Mouse (Mus musculus) retina, postnatal 1 day (tissue): ENCODE data around the gene Stk33.
A peak's percentile ranks its signal among the peaks of the same experiment; 100 is the strongest.

Experiments
- DNase-seq: peaks from one replicate; pipeline ENCODE4 v3.0.0-alpha.2; 2012

The Stk33 gene

DNA sequence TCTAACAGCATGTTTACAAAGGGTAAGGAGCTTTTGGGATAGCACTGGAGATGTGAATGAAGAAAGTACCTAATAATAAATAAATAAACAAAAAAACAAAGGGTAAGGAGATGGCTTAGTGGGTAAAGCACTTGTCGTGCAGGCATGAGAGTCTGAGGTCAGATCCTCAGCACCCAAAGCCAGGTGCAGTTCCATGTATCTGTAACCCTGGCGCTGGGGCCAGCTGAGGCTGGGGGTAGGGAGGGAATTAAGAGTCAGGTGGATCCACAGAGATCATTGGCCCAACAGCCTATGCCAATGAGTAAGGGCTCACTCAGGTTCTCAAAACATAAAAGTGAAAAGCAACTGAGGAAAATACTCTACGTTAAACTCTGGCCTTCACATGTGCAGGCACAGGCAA, 91.6 kb downstream of the Stk33 start:
- no peak for DNase-seq

DNA sequence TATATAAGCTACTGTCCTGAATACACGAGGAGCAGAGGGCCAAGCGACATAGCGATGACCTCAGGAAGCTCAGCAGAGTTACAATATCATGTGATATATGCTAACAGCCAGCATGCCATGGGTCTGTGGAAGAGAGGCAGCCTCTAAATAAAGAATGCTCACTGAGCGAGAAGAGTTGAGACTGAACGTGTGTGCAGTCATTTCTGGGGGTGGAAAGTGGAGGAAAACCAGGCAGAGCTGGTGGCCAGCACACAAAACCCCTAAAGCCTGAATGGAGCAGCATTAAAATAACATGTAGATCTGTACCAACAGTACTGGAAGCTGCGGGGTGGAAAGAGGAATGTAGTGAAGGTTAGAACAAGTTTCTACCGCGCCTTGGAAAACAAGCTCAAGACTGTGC, 107.2 kb downstream of the Stk33 start:
- no peak for DNase-seq

DNA sequence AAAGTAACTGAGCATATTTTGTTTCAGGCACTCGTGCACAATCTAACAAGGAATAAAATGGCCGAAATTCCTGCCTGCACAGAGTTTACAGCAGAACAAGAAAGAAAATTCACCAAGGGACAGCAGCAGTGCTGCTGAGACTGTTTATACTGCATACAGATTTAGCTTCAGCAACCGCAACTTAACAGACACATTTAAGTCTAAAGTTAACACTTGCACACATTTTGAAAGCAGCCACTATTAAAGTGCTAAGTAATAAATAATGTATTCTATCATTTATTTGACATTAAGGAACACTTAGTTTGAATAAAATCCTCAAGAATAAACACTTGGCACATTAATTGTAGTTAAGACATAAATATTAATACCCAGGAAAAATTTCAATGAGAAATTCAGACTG, 110.1 kb downstream of the Stk33 start:
- DNase-seq, result no peak

DNA sequence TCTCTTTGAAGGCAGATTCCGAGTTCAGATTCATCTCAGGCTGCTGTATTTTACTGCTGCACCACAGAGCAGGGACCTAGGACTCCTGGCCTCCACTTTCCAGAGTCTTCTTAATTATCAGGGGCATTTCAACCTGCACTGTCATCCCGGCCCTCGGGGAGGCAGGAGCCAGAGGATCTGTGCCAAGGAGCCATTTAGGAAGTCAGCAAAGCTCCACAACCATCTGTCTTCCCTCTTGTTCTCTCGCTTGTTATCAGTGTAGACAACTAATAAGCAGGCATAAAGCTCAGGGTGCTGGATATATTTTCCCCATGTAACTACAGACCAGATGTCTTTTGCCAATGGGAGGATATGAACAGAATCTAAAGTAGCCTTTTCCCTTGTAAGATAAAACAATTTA, 112.1 kb downstream of the Stk33 start:
- no peak for DNase-seq

DNA sequence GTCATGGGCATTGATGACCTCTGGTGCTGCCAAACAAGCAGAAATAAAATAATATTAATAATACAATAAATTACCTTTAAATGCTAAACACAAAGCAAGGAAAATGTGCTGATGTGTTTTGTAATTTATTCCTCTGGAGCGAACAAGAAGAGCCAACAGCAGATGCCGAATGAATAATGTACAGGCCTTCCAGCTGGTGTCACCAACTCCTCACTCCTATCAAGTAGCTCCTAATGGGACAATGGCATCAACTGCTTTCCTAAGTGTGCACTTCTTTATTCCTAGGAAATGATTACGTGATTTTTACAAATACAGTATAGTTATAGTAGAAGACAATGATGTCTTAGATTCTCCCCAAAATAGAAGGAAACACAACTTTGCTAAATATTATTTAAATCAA, 113.2 kb downstream of the Stk33 start:
- no peak for DNase-seq

DNA sequence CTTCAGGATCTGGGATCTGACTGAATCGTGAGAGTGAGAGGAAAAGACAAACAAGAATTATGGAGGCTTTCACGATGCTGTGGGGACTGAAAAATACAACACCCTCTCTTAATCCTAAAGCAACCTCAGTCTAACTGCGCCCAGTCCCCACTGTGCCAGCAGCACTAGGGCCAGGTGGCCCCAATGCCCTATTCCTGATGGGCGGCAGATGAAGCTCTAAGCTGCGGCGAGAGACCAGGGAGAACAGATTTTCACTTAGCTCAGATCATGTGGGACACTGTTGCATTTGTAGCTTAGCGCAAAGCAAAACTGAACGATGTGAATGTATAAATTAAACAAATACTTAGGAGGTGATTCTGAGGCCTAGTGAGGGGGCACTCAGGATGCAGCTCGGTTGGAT, 113.7 kb downstream of the Stk33 start:
- DNase-seq, result no peak

DNA sequence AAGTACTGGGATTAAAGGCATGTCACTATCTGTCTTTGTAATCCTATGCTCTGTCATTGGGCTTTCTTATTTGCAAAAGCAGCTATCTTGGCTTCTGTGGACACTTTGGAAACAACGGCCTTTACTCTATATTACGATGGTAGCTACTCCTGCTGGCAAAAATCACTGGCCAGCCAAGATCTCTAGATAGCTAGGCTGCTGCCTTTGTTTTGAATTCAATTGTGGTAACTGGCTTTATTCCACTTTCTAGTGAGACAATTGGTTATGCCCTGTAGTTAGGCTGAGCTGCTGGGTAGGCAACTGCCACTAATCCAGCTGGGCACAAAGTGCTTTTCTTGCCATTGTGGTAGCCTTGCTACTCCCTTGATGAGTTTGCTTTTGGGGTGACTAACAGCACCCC, 129.4 kb downstream of the Stk33 start:
- DNase-seq, result no peak

DNA sequence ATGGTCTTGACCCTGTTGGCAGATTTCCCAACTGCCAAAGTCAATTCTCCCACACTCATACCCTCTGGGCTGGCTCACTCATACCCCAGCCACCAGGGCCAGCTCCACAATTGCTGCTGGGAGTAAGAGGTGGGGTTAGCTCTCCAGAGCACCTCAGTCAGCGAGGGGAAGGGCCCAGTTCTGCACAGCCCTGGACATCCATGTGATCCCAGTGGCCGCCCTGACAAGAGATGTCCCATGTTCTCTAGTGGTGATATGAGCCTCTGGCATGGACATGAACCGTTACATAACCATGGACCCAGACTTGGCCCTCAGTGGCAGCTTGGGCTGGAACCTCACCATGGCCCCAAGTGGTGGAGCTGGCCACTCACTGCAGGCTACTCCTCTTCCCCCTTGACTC, 143.1 kb downstream of the Stk33 start:
- peak; percentile 12 for DNase-seq

DNA sequence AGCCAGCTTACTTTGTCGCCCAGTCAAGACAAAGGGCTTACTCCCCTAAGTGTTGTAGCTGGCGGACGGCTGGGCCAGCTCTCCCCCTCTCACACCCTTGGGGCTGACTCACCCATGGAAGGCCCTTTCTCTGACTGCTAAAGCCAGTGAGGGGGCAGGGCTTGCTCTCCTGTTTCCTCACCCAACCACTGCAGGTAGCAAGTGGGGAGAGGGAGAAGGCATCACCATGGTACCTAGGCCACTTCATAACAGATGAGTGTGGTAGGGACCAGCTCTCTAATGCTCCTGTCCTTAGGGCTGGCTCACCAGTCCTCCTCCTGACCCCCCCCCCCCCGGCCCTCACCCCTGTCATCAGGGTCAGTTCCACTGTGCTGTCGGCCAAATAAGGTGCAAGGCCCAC, 143.5 kb downstream of the Stk33 start:
- no peak for DNase-seq

DNA sequence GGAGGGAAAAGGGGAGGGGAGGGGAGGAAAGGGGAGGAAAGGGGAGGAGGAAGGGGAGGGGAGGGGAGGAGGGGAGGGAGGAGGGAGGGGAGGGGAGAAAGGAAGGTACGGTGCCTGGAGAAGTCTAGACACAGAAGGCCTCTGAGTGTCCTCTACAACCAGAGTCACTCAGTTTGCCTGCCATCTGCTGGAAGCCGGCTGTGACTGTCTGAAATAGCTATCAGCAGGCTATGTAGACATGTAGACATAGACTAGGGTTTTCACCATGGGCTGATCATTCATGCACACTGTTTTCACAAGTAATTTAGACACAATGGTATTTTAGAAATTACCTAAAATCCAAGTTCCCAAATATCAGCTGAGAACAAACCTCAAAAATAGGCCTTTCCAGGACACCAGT, 148.4 kb downstream of the Stk33 start:
- DNase-seq, result peak; percentile 39

DNA sequence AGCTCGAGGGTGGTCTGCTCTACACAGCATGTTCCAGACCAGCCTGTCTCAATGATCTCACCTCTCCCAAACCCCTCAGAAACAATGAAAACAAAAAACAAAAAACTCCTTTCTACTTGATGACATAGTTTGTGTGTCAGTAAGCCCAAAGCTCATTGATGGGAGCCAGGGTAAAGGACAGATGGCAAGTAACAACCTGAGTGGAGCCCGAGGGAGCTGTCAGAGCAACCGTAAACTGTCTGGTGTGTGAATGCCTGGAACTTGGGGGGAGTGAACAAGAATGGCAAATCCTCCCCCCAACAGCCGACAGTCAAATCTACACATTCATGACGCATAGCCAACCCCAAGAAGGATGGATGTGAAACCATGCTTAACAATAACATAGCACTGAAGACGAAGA, 149.8 kb downstream of the Stk33 start:
- no peak for DNase-seq

DNA sequence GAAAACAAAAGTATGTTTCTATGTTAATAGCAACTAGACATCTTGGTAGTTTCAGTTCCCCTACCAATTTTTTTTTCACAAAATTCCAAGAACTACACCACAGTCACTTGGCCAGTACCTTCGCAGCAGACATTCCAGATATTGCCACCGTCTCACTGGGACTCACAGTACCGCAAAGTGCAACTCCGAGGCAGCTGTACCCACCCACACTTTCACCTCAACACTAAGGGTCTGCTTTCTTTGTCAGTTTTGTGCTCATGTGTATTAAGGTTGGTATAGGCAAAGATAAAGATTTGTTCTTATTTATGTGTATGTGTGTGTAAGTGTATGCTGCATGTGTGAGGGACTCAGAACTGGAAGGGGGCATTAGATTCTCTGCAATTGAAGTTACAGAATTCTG, 156.8 kb downstream of the Stk33 start:
- no peak for DNase-seq

DNA sequence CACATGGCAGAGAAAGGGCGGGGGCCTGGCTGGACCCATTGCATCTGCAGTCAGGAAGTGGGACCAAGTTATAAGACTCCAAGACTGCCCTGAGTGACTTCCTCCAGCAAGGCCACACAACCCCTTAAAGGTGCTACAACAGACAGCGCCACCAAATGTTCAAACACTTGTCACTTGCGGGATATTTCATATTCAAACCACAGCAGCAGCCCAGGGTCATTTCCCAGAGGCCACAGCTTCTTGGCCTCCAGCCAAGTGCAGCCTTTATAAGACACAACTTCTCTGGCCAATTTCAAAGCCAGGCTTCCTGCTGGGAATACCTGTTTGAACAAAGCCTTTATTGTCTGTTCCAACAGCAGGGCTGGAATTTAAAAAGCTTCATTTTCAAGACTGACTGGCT, 162.3 kb downstream of the Stk33 start:
- DNase-seq, result peak; percentile 52

DNA sequence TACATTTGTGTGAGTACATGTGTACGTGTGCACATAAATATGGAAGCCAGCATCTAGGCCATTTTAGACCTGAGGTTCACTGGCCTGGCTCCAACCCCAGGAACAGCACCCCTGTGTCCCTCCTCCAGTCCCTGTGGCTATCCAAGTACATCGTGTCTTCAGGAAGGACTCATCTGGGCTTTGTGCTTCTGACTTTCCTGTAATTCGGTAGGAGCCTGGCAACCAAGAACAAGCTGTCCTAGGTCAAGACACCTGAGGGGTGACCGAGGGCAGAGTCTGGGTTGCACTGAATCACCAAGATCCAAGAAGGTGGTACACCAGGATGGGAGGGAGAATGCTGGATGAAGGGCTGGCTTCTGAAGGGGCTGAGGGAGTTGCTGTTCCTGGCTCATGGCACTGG, 163.0 kb downstream of the Stk33 start:
- no peak for DNase-seq

DNA sequence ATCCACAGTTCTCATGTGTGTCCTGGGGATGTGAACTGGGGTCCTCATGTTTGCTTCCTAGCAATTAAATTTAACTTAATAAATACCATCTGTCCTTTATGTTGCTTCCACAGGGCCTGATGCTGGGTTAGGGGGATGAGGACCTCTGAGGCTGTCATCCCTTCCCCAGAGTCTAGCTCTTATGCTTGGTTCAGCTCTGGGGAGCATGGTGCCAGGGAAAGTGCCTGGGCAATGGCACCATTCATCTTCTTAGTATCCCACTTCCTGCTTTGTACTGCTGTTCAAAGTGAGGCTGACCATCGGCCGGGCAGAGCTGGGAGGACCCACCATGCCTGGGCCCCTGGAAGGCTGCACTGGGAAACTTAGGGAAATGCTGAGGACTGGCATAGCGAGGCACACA, 163.7 kb downstream of the Stk33 start:
- DNase-seq, result no peak

DNA sequence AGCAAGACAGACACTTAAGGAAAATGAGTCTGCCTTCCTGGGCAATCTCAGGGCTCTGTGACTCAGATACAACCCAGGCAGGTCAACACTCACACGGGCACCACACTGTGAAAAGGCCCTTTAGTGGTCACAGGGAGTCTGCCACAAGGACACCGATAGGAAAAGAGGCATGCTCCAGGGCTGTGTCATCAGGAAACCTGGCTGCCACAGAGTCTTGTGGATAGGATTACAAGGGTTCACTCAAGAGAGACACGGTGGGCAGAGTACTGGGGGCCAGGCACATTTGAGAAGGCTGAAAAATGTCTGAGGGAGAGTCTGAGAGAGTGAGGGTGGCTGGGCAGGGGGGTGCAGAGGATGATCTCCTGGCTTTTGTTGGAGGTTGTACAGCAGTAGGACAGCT, 164.6 kb downstream of the Stk33 start:
- no peak for DNase-seq

DNA sequence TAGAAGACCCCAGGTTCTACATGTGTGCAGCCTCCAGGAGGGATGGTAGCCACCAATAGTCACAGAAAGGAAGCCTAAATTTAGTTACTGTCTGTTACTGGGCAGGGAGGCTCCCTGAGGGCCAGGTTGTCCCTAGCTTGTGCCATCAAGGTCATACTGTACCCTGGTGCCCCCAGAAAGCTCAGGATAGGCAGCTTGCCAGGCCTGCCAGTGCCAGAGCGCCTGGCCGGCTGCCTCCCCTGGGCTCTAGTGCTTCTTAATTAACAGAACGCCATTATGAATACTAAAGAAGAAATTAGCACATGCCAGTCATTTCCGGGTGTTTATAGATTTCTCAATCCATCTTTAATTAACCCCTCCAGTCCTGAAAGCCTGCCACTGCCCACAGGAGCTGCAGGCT, 169.8 kb downstream of the Stk33 start:
- DNase-seq, result peak; percentile 28

DNA sequence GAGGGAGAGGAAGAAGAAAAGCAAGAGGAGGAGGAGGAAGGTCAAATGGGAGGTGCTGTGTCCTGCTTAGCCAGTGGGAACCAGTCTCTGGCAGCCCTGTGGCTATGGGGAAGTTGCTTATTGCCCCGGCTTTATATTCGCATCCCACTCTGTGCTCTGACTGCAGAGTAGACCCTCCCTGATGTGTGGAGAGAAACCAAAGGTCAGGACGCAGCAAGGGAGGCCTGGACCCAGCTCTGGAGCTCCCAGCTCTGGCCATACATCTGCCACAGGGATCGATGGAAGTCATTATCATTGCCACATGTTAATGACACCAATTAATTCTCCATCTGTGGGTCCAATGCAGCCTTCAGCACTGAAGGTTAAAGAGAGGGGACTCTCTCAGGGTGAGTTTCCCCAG, 171.5 kb downstream of the Stk33 start:
- no peak for DNase-seq

DNA sequence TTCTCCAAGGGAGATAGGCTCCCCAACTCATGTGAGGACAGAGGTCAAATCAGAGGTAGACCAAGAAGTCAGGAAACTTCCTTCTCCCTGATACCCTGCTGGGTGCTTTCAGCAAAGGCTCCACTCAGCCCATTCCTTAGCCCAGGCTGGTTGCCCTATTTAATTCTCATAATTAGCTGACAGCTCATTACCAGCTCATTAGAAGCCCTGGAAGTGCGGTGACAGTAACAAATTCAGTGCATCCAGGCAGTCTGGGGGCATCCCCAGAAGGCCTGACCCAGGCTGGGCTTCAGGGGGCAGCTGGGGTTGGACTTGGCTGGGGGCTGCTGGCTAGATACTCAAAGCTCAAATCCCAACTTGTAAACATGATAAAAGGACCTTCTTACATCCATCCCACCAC, 172.7 kb downstream of the Stk33 start:
- peak; percentile 81 for DNase-seq

DNA sequence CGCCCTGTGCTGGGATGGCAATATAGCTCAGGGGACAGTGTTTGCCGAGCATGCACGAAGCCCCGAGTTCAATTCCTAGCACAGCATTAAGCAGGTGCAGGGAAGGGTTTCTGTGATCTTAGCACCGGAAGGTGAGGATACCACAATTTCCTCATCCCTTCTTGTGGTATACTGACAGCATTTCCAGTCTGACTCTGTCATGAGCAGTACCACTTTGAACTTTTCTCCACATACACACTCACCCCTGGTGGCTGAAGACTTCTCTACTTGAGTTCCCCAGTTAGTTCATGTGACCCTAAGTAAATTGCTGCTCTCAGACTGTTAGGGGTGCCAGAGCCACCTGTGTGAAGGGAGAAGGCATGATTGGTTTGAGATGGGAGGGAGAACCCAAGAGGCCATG, 173.3 kb downstream of the Stk33 start:
- DNase-seq, result no peak

DNA sequence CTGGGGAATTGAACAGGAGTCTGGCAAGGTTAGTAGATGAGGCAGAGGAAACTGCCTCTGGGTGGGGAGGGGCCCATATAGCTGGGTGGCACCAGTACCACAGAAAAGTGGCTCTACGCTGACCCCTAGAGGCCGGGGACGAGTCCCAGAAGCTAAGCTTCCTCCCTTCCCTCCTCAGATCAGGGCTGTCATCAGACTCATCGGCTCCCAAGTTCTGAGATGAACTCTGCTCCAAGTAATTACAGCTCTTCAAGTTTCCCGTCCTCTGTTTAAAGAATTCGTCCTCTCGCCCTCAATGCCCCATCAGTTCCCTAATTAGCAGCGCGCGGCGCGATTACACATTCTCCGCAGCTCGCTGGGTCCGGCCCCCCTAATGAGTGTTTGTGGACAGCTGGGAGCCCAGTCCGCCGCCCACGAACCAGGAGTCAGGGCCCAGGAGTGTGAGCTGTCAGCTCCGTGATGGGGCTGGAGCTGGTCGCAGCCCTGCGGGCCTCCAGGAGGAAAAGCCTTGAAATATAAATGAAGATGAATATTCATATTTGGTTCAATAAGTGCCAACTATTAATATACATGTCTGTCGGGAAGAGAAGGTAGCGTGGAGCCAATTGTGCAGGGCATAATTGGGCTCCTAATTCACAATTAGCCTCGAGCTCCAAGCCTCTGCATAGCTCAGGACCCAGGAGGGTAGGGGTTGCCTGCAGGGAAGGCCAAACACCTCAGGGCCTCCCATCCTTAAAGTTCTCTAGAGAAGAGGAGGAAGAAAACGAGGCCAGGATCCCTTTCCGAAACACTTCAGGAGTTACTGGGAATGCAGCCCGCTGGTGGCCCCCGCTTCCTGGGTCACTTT, 183.2 kb downstream of the Stk33 start:
- peak; percentile 87 for DNase-seq

DNA sequence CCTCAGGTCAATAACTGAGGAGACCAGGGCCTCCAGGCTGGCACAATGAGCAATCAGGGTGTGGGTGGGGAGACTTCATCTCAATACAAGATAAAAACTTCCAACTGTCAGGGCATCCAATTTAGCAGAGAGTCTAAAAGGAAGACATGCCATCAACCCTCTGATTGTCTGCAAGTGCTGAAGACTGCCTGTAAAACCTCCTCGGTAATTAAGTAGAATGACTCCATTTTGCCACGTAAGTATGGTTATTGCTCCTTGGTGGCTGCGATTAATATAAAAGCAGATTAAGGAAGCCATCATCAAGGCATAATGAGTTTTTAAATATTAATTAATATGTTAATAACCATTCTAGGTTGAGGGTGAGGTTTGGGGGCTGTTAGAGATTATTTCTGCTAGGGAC, 187.5 kb downstream of the Stk33 start:
- no peak for DNase-seq

DNA sequence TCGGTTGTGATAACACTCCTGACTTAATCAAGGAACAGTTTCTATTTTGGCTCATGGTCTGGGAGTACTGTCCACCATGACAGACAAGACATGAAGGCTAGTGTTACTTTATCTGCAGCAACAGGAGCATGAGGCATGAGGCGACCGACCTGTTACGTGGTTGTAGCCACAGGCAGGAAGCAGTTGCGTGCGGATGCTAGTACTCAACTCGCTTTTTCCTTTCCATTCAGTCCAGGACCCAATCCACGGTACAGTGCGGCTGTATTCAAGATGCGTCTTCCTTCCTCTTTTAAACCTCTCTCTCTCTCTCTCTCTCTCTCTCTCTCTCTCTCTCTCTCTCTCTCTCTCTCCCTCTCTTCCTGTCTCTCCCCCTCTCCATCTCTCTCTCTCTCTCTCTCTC, 194.1 kb downstream of the Stk33 start:
- DNase-seq, result no peak

DNA sequence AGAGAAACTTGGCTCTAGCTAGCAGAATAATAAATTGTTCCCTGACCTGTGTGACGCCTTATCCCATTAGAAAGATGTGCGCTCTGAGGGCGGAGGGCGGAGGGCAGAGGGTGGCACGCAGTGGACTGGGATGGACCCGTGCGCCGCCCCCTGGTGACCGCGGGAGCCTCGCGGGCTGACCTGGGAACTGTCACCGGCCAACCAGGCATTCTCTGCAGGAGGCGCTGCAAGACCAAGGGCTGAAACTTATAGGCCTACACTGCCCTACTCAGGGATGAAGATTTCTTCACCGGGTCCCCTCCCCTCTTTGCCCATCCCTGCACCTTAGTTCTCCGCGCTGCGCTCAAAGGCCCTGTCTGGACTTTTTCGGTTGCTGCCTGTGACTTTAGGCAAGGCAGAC, 197.6 kb downstream of the Stk33 start:
- peak; percentile 53 for DNase-seq

DNA sequence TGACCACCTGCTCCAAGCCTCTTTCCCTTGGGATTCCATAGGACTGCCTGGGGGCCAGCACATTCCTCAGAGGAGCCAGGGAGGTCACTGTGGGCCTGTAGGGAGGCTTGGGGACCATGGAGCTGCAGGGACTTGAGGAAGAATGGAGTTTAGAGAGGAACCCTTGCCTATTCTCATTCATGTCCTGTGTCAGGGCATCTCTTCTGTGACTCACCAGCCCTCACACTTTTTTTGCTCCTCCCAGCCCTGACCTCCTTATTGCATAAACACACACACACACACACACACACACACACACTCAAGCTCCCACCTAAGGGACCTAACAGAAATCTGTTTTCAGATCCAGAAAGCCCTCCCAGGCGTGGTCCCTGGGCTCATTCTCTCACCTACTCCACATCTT, 199.5 kb downstream of the Stk33 start:
- no peak for DNase-seq
